Mouse (Mus musculus): ENCODE measurements around the gene Idi1.
"Not testable (repeated sequence)": the region's sequence is repeated elsewhere in the genome, so short reads cannot be mapped to it uniquely, and the experiment has no call there.

The Idi1 gene

DNA sequence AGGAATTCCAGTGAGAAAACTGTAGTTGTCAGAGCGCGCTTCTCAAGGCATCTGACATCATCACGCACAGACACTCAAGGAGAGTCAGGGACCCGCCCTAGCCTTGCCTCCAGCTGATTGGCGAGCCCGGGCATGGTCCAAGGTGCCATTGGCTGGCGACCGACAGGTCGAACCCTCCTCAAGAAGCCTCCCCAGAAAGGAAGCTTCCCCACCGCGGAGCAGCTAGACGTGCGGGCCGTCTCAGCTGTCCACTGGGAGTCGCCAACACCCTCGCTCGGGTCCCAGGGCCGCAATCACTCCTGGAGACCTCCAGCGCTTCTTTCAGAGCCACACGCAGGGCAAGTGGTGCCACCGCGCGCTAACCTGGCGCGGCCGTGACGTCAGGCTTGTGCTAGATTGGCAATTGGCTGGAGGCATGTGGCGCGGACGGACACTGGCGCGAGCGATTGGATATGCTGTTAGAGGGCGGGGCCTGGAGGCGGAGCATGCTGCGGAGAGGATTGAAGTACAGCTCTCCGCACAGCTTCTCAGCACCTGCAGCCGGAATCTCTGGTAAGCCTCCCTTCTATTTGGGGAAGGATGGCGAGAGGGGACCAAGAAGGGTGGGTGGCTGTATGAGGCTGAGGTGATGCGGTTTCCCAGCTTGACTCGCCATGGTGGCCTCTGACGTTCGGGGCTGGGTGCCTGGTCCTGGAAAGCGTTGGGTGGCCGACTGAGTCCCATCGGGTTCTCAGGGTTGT lies at the start of gene Idi1:
TSS of gene Idi1 (plus strand) at position 57 of the 740 bp plus-strand sequence.
- peak; percentile 99 for DNase-seq (ENCODE audit: low read depth, low spot score)

DNA sequence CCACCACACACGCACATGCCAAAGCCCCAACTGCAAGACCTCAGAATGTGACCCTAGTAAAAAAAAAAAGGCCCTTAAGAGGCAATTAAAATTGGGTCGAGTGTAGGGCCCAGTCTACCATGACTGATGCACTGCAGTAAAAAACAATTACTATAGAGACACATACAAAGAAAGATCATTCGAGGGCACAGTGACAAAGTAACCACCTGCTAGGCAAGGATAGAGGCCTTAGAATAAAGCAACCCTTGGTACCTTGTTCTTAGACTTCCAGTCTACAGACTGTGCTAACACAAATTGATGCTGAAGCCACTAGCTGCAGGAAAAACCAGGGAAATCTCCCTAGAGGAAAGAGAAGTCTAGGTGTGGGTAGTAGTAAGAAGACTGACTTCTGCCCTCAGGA lies 46.9 kb upstream of the Idi1 start:
- DNase-seq (ENCODE audit: low read depth, low spot score) = no peak

DNA sequence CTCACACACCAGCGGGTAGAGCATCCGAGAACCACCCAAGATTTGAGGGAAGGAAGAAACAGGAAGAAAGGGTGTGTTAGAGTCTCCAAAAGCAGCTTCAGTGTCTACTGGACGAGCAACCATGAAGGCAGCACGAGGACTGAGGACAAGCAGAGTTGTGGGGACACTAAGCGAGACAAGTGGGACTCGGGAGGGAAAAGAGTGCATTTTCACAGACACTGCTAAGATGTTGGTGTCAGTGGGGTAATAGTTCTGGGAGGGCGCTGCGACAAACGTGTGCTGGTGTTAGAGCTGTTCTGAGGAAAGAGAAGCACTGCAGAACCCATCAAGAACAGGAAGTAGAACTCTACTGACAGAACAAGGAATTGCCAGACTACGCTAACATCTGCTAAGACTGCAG lies 46.2 kb upstream of the Idi1 start:
- DNase-seq (ENCODE audit: low read depth, low spot score) = no peak

DNA sequence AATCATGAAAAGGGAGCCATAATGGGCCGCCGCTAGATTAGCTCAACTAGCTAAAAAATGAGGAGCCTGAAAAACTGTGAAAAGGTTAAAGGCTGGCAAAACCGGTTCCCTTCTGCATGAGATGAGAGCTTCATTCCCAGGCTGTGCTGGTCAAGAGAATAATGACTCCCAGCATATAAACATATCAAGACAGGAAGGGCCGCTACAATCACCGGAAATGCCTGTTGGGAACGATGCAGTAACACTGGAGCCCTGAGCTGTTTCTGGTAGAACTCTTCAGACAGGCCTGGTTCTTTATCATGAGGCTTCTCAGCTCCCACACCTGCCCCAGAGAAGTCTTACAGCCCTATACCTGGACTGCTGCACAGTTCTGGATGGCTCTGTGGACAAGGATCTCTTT lies 45.4 kb upstream of the Idi1 start:
- no peak for DNase-seq (ENCODE audit: low read depth, low spot score)

DNA sequence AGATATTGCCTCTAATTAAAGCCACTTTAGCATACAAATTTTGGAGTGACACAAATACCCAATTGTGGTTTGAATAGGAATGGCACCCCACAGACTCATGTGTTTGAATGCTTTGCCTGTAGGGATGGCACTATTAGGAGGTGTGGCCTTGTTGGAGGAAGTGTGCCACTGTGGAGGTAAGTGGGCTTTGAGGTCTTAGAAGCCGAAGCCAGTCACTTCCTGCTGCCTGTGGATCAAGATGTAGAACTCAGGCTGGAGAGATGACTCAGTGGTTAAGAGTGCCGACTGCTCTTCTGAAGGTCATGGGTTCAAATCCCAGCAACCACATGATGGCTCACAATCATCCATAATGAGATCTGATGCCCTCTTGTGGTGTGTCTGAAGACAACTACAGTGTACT lies 44.4 kb upstream of the Idi1 start:
- no peak for DNase-seq (ENCODE audit: low read depth, low spot score)

DNA sequence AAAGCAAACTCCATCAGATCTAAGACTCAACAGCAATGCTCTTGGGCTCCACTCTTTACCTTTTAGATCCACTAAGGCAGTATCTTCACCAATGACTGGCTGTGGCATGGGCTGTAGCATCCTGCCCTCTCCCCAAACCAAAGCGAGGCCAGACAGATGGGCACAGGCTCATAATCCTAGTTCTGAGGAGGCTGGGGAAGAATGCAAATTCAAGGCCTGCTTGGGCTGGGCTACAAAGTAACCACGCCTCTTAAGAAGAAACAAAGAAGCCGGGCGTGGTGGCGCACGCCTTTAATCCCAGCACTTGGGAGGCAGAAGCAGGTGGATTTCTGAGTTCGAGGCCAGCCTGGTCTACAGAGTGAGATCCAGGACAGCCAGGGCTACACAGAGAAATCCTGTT lies 43.5 kb upstream of the Idi1 start:
- not testable (repeated sequence) for DNase-seq (ENCODE audit: low read depth, low spot score)

DNA sequence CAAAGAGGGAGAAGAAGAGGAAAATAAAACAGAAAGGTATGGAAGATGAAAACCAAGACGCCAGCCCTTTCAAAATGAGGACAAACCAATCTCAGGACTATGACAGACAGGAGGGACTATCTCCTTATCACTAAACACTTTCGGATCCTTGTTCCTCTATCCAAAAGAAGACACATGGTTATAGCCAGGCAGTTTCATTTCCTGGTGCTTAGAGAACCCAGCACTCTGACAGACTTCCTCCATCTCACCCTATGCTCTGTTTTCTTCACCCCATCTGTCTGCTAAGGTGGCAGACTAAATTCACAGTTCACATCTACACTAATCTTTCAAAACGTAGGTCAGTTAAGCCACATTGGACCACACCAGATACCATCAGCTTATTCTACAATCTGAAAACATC lies 43.0 kb upstream of the Idi1 start:
- no peak for DNase-seq (ENCODE audit: low read depth, low spot score)

DNA sequence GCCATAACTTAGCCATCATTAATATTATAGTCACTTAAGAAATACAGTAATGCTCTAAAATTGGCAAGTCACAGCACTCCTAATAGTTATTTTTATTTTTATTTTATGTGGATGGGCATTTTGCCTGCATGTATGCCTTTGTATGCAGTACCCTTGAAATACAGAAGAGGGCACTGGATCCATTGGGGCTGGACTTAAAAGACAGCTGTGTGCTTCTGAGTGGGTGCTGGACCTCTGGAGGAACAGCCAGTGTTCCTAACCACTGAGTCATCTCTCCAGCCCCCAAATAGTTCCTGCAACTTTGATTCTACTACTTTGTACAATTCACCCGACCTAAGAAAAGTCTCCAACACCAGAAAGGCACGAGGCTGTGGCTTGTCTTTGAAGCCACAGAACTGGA lies 37.6 kb upstream of the Idi1 start:
- peak; percentile 58 for DNase-seq (ENCODE audit: low read depth, low spot score)

DNA sequence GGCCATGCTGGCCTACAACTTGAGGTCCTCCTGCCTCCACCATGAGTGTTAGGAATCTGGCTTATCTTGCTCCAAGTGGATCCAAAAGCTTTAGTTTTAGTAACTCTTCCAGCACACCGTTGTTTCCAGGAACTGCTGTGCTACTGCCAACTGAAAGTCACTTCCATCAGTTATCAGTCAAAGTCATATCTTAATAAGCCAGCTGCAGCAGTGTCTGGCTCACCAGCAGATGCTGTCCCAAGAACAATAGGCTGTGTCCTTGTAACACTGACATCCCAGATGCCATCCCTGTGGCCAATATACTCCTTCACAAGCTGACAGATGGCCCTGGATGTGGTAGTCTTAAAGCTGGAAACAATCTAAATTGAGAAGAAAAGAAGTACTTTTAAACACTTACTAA lies 36.0 kb upstream of the Idi1 start:
- no peak for DNase-seq (ENCODE audit: low read depth, low spot score)

DNA sequence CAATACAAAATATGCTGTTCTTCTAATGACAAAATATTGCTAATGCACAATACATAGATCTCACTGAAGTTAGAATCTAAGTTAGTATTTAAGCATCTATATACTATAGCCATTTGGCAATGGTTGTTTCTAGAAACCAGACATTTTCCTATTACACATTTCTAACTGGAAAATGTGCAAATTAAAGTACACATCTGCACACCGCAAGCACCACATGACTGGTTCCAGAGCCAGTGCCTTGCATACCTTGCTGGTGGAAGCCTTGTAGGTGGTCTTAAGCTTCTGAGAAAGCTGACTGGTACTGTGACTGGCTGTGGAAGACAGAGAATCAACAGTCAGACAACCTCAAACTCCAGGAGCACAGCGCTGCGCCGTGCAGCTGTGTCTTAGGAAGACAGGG lies 31.9 kb upstream of the Idi1 start:
- DNase-seq (ENCODE audit: low read depth, low spot score) = no peak

DNA sequence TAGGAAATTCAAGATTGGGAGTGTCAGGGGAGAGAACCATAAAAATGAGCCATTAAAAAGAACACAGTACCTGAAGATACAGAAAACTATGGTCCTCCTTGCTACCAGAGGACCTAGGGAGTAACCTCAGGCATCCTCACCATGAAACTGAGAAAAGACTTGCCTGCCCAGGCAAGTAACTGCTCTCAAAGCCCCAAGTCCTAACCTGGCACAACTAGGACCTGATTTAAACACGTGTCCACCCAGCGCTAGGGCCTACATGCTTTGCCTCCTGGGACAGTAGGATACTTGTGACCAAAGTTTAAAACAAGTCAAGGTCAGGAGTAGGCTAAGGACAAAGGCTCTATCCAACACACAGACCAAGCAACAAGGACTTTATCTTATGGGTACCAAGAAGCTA lies 30.5 kb upstream of the Idi1 start:
- DNase-seq (ENCODE audit: low read depth, low spot score) = no peak

DNA sequence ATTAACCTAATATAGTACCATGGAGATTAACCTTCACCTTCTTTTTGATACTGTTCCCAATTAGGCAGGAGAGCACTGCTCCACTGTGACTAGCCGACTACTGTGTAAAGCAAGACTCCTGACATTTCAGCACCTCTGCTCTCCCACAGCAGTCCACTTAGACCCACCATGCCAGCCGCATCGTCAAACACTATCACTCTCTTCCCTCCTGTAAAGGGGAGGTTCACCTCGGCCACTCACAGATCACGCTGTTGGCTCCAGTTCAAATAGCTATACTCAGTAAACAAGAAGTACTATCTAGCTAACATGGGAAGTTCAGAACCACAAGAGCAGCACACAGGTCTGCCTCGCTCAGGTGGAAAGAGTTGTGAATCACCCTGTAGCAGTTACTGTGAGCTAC lies 26.8 kb upstream of the Idi1 start:
- no peak for DNase-seq (ENCODE audit: low read depth, low spot score)

DNA sequence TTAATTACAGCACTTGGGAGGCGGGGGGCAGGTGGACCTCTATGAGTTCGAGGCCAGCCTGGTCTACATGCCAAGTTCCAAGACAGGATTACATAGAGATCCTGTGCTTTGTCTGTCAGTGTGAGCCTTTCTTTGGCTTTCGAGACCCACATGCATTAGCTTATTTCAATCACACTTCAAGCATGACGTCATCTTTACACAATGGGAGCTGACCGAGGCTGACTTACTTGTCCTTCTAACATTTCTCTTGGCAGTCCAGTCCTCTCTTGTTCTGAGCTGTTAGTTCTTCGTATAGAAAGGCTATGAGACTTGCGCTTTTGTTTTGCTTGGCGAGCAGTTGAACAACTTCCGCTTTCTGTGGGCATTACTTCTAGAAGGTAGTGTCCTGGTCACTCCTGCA lies 24.4 kb upstream of the Idi1 start:
- no peak for DNase-seq (ENCODE audit: low read depth, low spot score)

DNA sequence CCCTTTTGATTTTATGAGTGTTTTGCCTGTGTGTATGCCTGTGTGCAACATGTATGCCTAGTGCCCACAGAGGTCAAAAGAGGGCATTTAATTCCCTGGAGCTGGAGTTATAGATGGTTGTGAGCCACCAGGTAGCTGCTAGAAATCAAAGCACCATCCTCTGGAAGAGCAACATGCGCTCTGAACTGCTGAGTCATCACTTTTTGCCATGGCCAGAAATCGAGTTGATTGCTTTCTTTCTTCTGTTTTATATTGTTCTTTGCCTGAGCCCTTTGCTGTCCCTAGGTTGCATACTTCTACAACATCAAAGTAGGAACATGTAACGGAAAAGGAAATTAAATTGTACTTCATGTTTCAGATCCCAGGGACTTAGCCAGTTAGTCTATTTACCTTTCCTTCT lies 20.3 kb upstream of the Idi1 start:
- no peak for DNase-seq (ENCODE audit: low read depth, low spot score)

DNA sequence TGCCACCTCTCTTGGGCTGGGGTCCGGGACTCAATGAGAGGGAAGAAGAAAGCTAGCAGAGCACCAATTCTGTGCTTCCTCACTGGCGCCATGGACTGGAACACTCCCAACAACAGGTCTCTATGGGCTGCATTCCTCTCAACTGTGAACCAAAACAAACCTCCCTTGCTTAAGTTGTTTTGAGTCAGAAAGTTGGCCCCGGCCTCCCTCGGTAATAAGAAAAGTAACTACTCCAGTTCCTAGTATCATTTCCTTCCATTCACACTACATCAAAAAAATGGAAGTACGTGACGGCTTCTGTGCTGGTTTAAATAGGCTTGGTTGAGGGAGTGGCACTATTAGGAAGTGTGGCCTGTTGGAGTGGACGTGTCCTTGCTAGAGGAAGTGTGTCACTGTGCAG lies 18.7 kb upstream of the Idi1 start:
- peak; percentile 7 for DNase-seq (ENCODE audit: low read depth, low spot score)

DNA sequence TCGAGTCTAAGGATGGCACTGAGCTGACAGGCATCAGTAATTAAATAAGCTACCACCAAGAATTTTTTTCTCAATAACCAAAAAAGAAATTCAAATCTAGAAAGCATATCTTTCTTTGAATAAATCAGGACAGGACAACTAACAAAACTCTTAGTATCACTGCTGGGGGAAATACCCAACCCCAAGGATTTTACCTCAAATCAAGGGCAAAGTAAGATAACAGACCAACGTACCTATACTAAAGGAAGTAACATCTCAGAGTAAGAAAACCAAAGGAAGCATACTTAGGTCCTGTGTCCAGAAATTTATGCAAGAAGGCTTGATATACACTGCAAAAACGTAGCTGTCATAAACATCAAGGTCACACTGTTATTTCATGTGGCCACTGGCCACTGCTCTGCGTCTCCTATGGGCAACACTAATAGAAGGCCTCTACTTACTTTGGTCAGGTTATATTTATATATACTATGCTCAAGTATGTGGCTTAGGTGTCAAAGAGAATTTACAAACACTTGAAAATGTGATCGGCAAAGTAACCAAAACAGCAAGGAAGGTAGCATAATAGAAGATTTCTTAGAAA lies 15.6 kb upstream of the Idi1 start:
- no peak for DNase-seq (ENCODE audit: low read depth, low spot score)

DNA sequence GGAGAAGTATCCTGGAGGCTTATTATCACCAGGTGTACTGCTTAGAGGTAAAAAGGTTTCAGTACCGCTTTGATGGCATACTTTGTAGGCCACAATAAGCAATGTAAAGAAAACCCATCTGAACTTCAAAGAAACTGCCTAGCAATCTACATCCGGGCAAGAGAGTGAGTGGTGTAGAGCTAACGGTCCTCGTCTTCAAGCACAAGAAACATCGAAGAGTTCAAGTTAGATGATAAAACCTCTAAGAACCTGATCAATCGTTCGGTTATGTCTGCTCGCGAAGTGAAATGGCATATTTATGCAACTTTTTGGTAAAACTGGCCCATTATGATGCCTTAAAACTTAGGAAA lies 15.2 kb upstream of the Idi1 start:
- peak; percentile 31 for DNase-seq (ENCODE audit: low read depth, low spot score)

DNA sequence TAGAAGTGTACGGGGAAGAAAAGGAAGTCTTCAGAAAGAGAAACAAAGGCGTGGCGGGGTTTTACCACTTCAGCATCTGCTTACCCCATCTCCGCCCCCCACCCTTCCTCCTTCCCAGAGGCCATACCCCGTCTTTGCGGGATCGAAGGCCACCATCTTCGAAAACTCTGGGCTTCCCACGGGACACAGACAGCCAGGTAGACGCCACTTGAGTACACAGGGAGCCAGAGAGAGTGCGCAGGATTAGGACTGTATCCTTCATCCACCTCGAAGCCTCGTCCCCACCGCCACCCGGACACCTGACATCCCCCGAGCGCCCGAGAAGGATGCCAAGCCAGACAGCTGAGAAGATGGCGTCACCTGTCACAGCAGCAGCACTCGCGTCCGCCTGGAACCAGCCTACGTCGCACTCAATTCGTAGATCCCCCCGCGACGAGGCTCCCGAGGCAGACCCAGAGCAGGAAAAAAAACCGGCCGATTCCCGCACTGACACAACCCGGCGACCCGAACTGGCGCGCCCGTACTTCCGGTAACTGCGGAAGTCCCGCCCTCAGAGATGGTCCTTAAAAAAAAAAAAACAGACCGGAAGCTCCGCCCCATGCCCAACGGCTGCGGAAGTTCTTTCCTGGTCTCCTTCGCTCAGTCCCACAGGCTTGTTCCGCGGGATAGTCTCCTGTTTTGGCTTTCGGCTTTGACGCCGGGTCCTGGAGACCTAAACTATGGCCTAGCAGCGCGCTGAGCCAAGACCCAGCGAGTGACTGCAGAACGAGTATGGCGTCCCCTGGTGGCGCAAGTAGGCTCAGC lies 14.6 kb upstream of the Idi1 start:
- peak; percentile 97 for DNase-seq (ENCODE audit: low read depth, low spot score)

DNA sequence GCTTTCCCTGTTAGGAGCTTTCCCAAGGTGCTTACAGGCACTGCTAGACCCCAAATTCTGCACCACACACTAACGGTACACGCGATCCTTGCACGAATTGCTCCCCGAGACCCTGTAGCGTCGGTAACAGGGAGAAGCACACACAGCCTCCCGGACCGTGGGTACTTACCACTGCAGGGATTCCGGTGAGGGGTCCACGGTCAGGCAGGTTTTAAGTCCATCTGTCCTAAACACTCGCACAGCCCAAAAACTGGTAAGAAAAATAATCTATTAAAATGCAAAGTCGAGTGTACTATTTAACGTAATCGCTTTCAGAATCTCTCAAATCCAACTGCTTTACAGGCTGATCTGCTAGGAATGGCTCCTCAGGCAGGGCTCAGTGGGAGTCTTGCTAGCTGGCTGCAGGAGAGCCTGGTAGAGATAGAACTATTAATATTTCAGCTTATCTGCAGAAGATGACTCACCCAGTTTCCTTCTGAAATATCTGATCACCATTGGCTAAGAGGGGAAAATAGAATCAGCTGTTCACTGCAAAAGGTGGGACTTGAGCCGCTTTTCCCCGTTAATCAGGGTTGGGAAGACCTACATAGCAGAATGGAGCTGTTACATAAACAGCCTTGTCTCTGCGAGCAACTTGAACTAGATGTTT lies 13.9 kb upstream of the Idi1 start, which contains the start of gene Wdr37:
TSS of gene Wdr37 (minus strand) at position 596 of the 649 bp plus-strand sequence.
- peak; percentile 97 for DNase-seq (ENCODE audit: low read depth, low spot score)

DNA sequence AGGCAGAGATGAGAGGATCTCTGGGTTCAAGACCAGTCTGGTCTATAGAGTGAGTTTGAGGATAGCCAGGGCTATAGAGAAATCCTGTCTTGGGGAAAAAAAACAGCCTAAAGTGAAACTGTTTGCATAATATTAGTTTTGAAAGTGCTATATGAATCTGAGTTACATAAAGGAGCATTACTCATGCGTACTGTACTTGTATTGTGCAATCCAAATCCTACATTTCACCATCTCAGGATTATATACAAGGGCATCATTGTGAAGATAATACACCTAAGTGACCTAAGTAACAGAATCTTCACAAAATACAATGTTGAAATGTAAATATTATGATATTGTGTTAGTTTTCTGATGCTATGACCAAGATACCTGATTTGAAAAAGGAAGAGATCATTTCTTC lies 11.5 kb upstream of the Idi1 start:
- no peak for DNase-seq (ENCODE audit: low read depth, low spot score)

DNA sequence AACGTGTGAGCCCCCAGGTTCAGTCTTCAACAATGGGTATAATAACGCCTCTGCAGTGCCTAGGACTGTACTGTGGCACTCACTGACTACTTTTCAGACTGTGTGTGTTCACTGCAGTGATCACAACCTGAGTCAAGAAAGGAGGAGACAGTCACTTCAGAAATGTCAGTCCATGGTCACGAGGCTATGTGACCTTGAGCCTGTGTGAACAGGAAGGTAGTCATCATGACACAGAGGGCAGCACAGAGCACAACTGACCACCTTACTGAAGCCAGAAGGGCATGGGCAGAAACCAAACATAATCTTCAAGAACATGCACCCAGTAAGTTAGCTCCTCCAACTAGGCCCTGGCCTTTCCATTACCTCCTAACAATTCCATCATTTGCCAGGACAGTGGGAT lies 3.7 kb upstream of the Idi1 start:
- DNase-seq (ENCODE audit: low read depth, low spot score) = no peak

DNA sequence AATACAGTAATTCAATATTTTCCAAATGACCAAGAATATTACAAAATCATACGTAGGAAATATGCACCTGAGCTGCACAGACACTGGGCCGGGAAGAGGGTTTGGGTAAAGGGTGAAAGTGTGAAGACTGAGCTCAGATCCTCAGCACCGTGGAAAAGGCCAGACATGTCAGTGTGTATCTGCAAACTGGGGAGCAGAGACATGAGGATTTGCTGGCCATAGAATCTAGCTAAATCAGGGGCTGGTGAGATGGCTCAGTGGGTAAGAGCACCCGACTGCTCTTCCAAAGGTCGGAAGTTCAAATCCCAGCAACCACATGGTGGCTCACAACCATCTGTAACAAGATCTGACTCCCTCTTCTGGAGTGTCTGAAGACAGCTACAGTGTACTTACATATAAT lies 1.4 kb upstream of the Idi1 start:
- not testable (repeated sequence) for DNase-seq (ENCODE audit: low read depth, low spot score)
